Mouse (Mus musculus) embryonic facial prominence, embryonic 13.5 days (tissue): ENCODE measurements around the gene Lrfn5. TPM values are rescaled to one million over a fixed set of nuclear protein-coding genes. Genes with fewer than 3 reads are reported as not detected.

ENCODE experiments used
- ATAC-seq: fragments of 200-750 bp; cut with Nextera tagmentation; 2 replicates; pipeline ENCODE4 v1.8.0; 2017; ENCODE audit warnings: low read depth; ENCODE audit not compliant: insufficient number of reproducible peaks, insufficient read depth, low FRiP score, low TSS enrichment
- H3K27ac ChIP-seq: fragments of 300-500 bp; sonication (generic); 2 replicates; pipeline ENCODE4 v1.5.1; 2015; ENCODE audit warnings: moderate library complexity, mild to moderate bottlenecking, inconsistent platforms
- H3K27me3 ChIP-seq: fragments of 300-500 bp; sonication (generic); 2 replicates; pipeline ENCODE4 v1.6.1; 2015; ENCODE audit warnings: mild to moderate bottlenecking, inconsistent platforms
- H3K36me3 ChIP-seq: fragments of 300-500 bp; sonication (generic); 2 replicates; pipeline ENCODE4 v1.6.1; 2015; ENCODE audit warnings: mild to moderate bottlenecking, inconsistent platforms
- H3K4me1 ChIP-seq: fragments of 300-500 bp; sonication (generic); 2 replicates; pipeline ENCODE4 v1.6.1; 2015; ENCODE audit warnings: inconsistent platforms
- H3K4me2 ChIP-seq: fragments of 300-500 bp; sonication (generic); 2 replicates; pipeline ENCODE4 v1.6.1; 2015; ENCODE audit warnings: moderate library complexity, mild to moderate bottlenecking, inconsistent platforms
- H3K4me3 ChIP-seq: fragments of 300-500 bp; sonication (generic); 2 replicates; pipeline ENCODE4 v1.5.1; 2015; ENCODE audit warnings: mild to moderate bottlenecking, inconsistent platforms
- H3K9ac ChIP-seq: fragments of 300-500 bp; sonication (generic); 2 replicates; pipeline ENCODE4 v1.6.1; 2015; ENCODE audit warnings: mild to moderate bottlenecking, inconsistent platforms
- H3K9me3 ChIP-seq: fragments of 300-500 bp; sonication (generic); 2 replicates; pipeline ENCODE4 v1.6.1; 2016; ENCODE audit warnings: inconsistent platforms
- WGBS: fragments of 180-500 bp; shearing (Covaris S2); methylation state at CpG from one replicate; pipeline ENCODE4 v1.1.7; 2015; ENCODE audit warnings: mixed read lengths; 5-methylcytosine and 5-hydroxymethylcytosine counted together
- polyA plus RNA-seq: library from polyadenylated mRNA; unstranded; fragments of >200 nt; fragmentation: Nextera tagmentation; extraction: Ambion mirVana; gene quantifications from 2 replicates; pipeline ENCODE4 v1.2.1, GENCODE M21; 2015

Lrfn5 gene
- polyA plus RNA-seq: 5.8 and 7.7 TPM in 2 replicates

- Histone ChIP-seq H3K4me1 (peaks cover 30% of the 10 kb centered on the region), H3K36me3 (no peaks in the 10 kb centered on the region), H3K4me3 (peak within 1 kb of the TSS; percentile 61), H3K9me3 (no peaks in the 10 kb centered on the region), H3K9ac (peak within 1 kb of the TSS; percentile 75), H3K27ac (no peak within 1 kb of the TSS), H3K4me2 (peak within 1 kb of the TSS; percentile 81), H3K27me3 (peaks cover 59% of the 10 kb centered on the region)
- peak; percentile 80 for ATAC-seq
- under 1% methylated on average over 38 of the region's 50 CpGs for WGBS
These were observed at the start of gene Lrfn5 for GRCm38 (mm10) chr12:61522829-61523370. Gene Lrfn5 (plus strand): TSS chr12:61523150.

- peaks cover 30% of the 10 kb centered on the region for H3K4me1 ChIP-seq
These were observed 1.3 kb upstream of the Lrfn5 start for GRCm38 (mm10) chr12:61521501-61522147.

GRCm38 (mm10) chr12:61522148-61522828 is 662 bp upstream of the Lrfn5 start:
- H3K27me3 ChIP-seq: peaks cover 56% of the 10 kb centered on the region
- peak overlapping the region; percentile 75 for H3K9ac ChIP-seq
- ATAC-seq: no peak; the same call in 1 of the 2 replicates

More at GRCm38 (mm10) chr12:61521501-61522147, 1.3 kb upstream of the Lrfn5 start:
- ATAC-seq: no peak
- Histone ChIP-seq H3K4me3 (peak overlapping the region; percentile 29), H3K36me3 (no peaks in the 10 kb centered on the region), H3K9ac (0 out of 2 replicates have a peak overlapping the region, but pooled peaks have one; percentile 21), H3K27ac (no peak overlapping the region), H3K4me2 (peak overlapping the region; percentile 81), H3K27me3 (peaks cover 55% of the 10 kb centered on the region), H3K9me3 (no peaks in the 10 kb centered on the region)
- 1% methylated on average over 20 of the region's 20 CpGs for WGBS

GRCm38 (mm10) chr12:61523631-61524182 is 757 bp downstream of the Lrfn5 start:
- H3K4me3 ChIP-seq: peak overlapping the region; percentile 61
- no peaks in the 10 kb centered on the region for H3K36me3 ChIP-seq
- H3K4me1 ChIP-seq: peaks cover 30% of the 10 kb centered on the region
- H3K27me3 ChIP-seq: peaks cover 59% of the 10 kb centered on the region
- H3K27ac ChIP-seq: no peak overlapping the region
- H3K9me3 ChIP-seq: no peaks in the 10 kb centered on the region
- peak overlapping the region; percentile 81 for H3K4me2 ChIP-seq
- ATAC-seq: no peak
- peak overlapping the region; percentile 75 for H3K9ac ChIP-seq
- 2% methylated on average over 16 of the region's 16 CpGs for WGBS

More at GRCm38 (mm10) chr12:61522148-61522828, 662 bp upstream of the Lrfn5 start:
- Histone ChIP-seq H3K9me3 (no peaks in the 10 kb centered on the region), H3K27ac (no peak overlapping the region), H3K4me1 (peaks cover 30% of the 10 kb centered on the region), H3K4me2 (peak overlapping the region; percentile 81), H3K36me3 (no peaks in the 10 kb centered on the region), H3K4me3 (peak overlapping the region; percentile 61)
- WGBS: 4% methylated on average over 6 of the region's 6 CpGs

- WGBS: under 1% methylated on average over 33 of the region's 33 CpGs
- ATAC-seq: no peak
- Histone ChIP-seq H3K27me3 (peaks cover 59% of the 10 kb centered on the region), H3K27ac (no peak overlapping the region), H3K4me1 (peaks cover 30% of the 10 kb centered on the region), H3K4me2 (peak overlapping the region; percentile 81), H3K9me3 (no peaks in the 10 kb centered on the region), H3K4me3 (peak overlapping the region; percentile 61), H3K9ac (peak overlapping the region; percentile 75), H3K36me3 (no peaks in the 10 kb centered on the region)
These were observed 1.3 kb downstream of the Lrfn5 start for GRCm38 (mm10) chr12:61524183-61524651.

- H3K36me3 ChIP-seq: no peaks in the 10 kb centered on the region
- peaks cover 30% of the 10 kb centered on the region for H3K4me1 ChIP-seq
- H3K4me2 ChIP-seq: peak overlapping the region; percentile 40
- no peak overlapping the region; the same call in 1 of the 2 replicates for H3K27ac ChIP-seq
- H3K27me3 ChIP-seq: peaks cover 50% of the 10 kb centered on the region
- H3K4me3 ChIP-seq: peak overlapping the region; percentile 27
- WGBS: 2% methylated on average over 9 of the region's 9 CpGs
- H3K9ac ChIP-seq: no peak overlapping the region
- ATAC-seq: no peak
- H3K9me3 ChIP-seq: no peaks in the 10 kb centered on the region
These were observed 3.2 kb downstream of the Lrfn5 start for GRCm38 (mm10) chr12:61526199-61526598.

GRCm38 (mm10) chr12:61579949-61580348 is 57.0 kb downstream of the Lrfn5 start:
- ATAC-seq: no peak
- no peak overlapping the region for H3K4me2 ChIP-seq

DNA sequence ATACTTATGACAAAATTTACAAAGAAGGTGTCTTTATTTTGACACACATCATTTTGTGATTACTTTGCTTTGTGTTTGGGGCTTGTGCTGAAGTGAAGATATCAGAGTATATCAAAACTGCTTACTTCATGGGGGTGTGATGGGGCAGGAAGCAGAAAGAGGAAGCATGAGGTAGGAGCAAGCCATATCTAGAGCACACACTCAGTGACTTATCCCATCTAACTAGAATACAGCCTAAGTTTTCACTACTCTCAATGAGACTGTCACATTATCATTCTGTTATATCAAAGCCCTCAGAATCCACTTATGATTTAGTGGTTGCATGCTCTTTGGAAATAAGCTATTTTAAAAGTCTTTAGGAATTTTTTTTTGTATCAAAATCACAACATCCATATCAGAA is 77.4 kb downstream of the Lrfn5 start:
- Histone ChIP-seq H3K9me3 (no peaks in the 10 kb centered on the region), H3K4me2 (no peak overlapping the region), H3K4me3 (no peak overlapping the region), H3K27me3 (no peaks in the 10 kb centered on the region), H3K4me1 (no peaks in the 10 kb centered on the region), H3K27ac (no peak overlapping the region), H3K9ac (no peak overlapping the region), H3K36me3 (no peaks in the 10 kb centered on the region)
- ATAC-seq: no peak

More at GRCm38 (mm10) chr12:61579949-61580348, 57.0 kb downstream of the Lrfn5 start:
- H3K36me3 ChIP-seq: no peaks in the 10 kb centered on the region
- H3K4me1 ChIP-seq: no peaks in the 10 kb centered on the region
- no peak overlapping the region for H3K4me3 ChIP-seq
- no peak overlapping the region for H3K27ac ChIP-seq
- H3K9ac ChIP-seq: no peak overlapping the region
- 80% methylated on average over 5 of the region's 5 CpGs for WGBS
- H3K9me3 ChIP-seq: no peaks in the 10 kb centered on the region
- H3K27me3 ChIP-seq: no peaks in the 10 kb centered on the region

GRCm38 (mm10) chr12:61607871-61608270 is 84.9 kb downstream of the Lrfn5 start:
- WGBS: 89% methylated on average over 3 of the region's 3 CpGs
- no peak overlapping the region for H3K27ac ChIP-seq
- H3K27me3 ChIP-seq: no peaks in the 10 kb centered on the region
- no peaks in the 10 kb centered on the region for H3K4me1 ChIP-seq
- H3K36me3 ChIP-seq: no peaks in the 10 kb centered on the region
- no peak overlapping the region for H3K9ac ChIP-seq
- no peaks in the 10 kb centered on the region for H3K9me3 ChIP-seq
- ATAC-seq: no peak
- no peak overlapping the region for H3K4me3 ChIP-seq
- H3K4me2 ChIP-seq: no peak overlapping the region

GRCm38 (mm10) chr12:61610081-61610480 is 87.1 kb downstream of the Lrfn5 start:
- no peak overlapping the region for H3K27ac ChIP-seq
- H3K27me3 ChIP-seq: no peaks in the 10 kb centered on the region
- H3K36me3 ChIP-seq: no peaks in the 10 kb centered on the region
- no peaks in the 10 kb centered on the region for H3K4me1 ChIP-seq
- no peaks in the 10 kb centered on the region for H3K9me3 ChIP-seq
- ATAC-seq: no peak
- H3K4me3 ChIP-seq: no peak overlapping the region
- WGBS: 75% methylated on average over 1 of the region's 1 CpGs
- no peak overlapping the region for H3K9ac ChIP-seq
- H3K4me2 ChIP-seq: no peak overlapping the region

DNA sequence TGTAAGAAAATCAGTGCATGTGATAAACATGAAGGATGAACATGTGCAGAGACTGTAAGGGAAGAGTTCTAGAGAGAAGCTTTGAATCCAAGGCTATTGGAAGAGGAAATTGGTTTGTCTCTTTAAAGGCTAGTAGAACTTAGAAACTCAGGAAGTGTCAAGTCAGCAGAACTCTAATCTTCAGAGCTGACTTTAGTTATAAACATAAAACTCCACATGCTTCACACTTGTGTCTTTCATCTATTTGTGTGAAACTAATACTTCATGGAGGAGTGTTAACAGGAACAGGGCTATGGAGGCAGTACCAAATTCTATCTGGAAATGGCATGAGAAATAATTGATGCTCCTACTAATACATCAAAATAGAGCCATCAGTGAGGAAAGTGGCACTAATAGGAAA is 101.6 kb downstream of the Lrfn5 start:
- Histone ChIP-seq H3K27me3 (no peaks in the 10 kb centered on the region), H3K36me3 (no peaks in the 10 kb centered on the region), H3K4me1 (no peaks in the 10 kb centered on the region), H3K9ac (no peak overlapping the region), H3K9me3 (no peaks in the 10 kb centered on the region), H3K4me3 (no peak overlapping the region), H3K4me2 (no peak overlapping the region), H3K27ac (no peak overlapping the region)
- ATAC-seq: no peak
